Mouse (Mus musculus): ENCODE measurements around the gene Olfr773.
"Not testable (repeated sequence)": the region's sequence is repeated elsewhere in the genome, so short reads cannot be mapped to it uniquely, and the experiment has no call there.

Olfr773 gene

DNA sequence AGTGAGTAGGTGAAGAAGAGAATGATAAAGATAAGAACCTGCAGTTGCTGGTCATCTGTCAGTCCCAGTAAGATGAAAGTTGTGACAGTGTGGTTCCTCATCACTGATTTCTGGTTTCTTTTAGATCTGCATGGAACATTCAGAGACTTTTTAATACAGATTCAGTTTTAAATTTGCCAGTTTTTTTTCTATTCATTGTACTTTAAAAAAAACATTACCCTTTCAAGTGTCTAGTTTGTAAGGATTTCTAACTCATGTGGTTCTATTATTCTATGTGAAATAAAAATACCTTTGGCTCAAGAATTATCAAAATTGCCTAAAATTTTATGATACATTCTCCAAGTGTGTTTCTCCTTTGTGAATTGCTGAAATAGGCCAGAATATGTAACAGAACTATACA is at the start of gene Olfr773:
TSS of gene Olfr773 (minus strand) at position 101 of the 400 bp plus-strand sequence.
- CTCF ChIA-PET, POLR2A ChIA-PET: not testable (repeated sequence)

GRCm38 (mm10) chr10:129235904-129236303 is 48.7 kb upstream of the Olfr773 start, which contains the start of gene Olfr774:
Gene Olfr774 (plus strand): TSS chr10:129236204.
- ChIA-PET POLR2A (no interaction called here), CTCF (no interaction called here)

DNA sequence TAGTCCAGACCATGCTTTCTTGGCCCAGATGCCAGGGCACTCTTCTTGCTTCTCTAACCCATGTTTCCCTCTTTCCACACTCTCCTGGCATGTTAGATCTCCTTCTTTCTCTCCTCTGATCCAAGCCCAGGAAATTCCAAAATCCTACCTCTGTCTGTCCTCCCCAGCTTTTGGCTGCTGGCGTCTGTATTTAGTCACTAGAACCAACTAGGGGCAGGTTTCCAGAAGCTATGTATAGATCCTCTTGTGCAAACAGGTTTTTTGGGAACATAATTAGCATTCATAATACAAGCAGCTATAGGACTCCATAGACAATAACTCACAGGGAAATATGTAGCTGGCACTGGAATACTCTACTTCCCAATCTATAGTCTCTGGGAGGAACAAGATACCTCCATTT is 43.5 kb upstream of the Olfr773 start:
- CTCF ChIA-PET: interaction anchor here in 1 of 4 experiments (0.6 kb wide), 1 partner anchor 73 kb away, joined by 4 read pairs; no protein-coding TSS in a partner anchor
- POLR2A ChIA-PET: interaction anchor here in 1 of 4 experiments (0.7 to 1.1 kb wide), 2 partner anchors 12 to 141 kb away, joined by 3 to 7 read pairs; no protein-coding TSS in a partner anchor

GRCm38 (mm10) chr10:129177821-129178220 is 9.4 kb downstream of the Olfr773 start, which contains the start of gene Olfr772:
Gene Olfr772 (minus strand): TSS chr10:129177921.
- POLR2A ChIA-PET, CTCF ChIA-PET: not testable (repeated sequence)

- CTCF ChIA-PET: no interaction called here
Measured at GRCm38 (mm10) chr10:129164651-129165050, 22.6 kb downstream of the Olfr773 start, which contains the start of gene Olfr771. Gene Olfr771 (minus strand): TSS chr10:129164751.

DNA sequence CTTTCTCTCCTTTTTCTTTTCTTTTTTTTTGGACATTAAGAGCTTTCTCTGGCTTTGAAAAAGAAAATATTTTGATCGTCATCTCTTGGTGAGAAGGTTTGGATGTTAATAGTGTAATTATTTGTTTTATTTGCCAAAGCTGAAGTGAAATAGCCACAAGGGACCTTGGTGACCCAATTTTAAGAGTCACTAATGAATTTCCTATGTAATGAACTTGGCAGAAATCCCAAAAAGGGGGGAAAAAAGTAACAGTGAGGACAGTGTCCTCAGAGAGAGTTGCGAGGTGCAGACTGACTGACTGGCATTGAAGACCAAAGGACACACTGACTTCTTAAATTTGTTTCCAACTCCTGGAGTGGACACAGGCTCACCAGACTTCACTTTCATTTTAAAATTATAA is 48.3 kb downstream of the Olfr773 start, which contains the start of gene Olfr770:
TSS of gene Olfr770 (minus strand) at position 101 of the 400 bp plus-strand sequence.
- CTCF ChIA-PET: no interaction called here
- POLR2A ChIA-PET: no interaction called here

More at GRCm38 (mm10) chr10:129164651-129165050, 22.6 kb downstream of the Olfr773 start, which contains the start of gene Olfr771:
- POLR2A ChIA-PET: no interaction called here
